Mouse (Mus musculus) lung, postnatal 0 days (tissue): ENCODE data around the gene Cass4.

Experiments
- CTCF ChIP-seq: IDR thresholded peaks from 2 replicates; pipeline ENCODE4 v1.5.1; 2016; ENCODE audit warnings: antibody characterized with exemption, mild to moderate bottlenecking
- EP300 ChIP-seq: IDR thresholded peaks from 2 replicates; pipeline ENCODE4 v1.6.1; 2016; ENCODE audit warnings: antibody characterized with exemption, mild to moderate bottlenecking, control low read depth

GRCm38 (mm10) chr2:172371258-172371657, 22.3 kb upstream of the Cass4 start:
- TF ChIP-seq CTCF (no peak), EP300 (no peak)
